Mouse (Mus musculus) forebrain, embryonic 11.5 days (tissue): ENCODE results near the gene Cisd3. TPM values are rescaled to one million over a fixed set of nuclear protein-coding genes. Genes with fewer than 3 reads are reported as not detected.

Experiments
- ATAC-seq: fragments of 200-750 bp; cut with Nextera tagmentation; replicated peaks from 2 replicates; pipeline ENCODE4 v1.8.0; 2017; ENCODE audit warnings: moderate TSS enrichment; ENCODE audit not compliant: low FRiP score
- DNase-seq: peaks from one replicate; pipeline ENCODE4 v3.0.0-alpha.2; 2017; ENCODE audit warnings: low spot score
- H3K27ac ChIP-seq: fragments of 300-500 bp; sonication (generic); 2 replicates; pipeline ENCODE4 v1.5.1; 2014; ENCODE audit warnings: low read depth, low read length
- H3K27me3 ChIP-seq: fragments of 300-500 bp; sonication (generic); 2 replicates; pipeline ENCODE4 v1.6.1; 2014; ENCODE audit warnings: mild to moderate bottlenecking, low read length, mixed read lengths; ENCODE audit not compliant: control insufficient read depth, insufficient read depth
- H3K36me3 ChIP-seq: fragments of 300-500 bp; sonication (generic); 2 replicates; pipeline ENCODE4 v1.6.1; 2014; ENCODE audit warnings: mild to moderate bottlenecking, low read length, moderate library complexity, mixed read lengths; ENCODE audit not compliant: control insufficient read depth, insufficient read depth
- H3K4me1 ChIP-seq: fragments of 300-500 bp; sonication (generic); replicated peaks from 2 replicates; pipeline ENCODE4 v1.6.1; 2014; ENCODE audit warnings: low read length, mixed read lengths; ENCODE audit not compliant: control insufficient read depth, insufficient read depth
- H3K4me2 ChIP-seq: fragments of 300-500 bp; sonication (generic); 2 replicates; pipeline ENCODE4 v1.6.1; 2014; ENCODE audit warnings: low read depth, mild to moderate bottlenecking, low read length, moderate library complexity, mixed read lengths; ENCODE audit not compliant: severe bottlenecking
- H3K4me3 ChIP-seq: fragments of 300-500 bp; sonication (generic); 2 replicates; pipeline ENCODE4 v1.5.1; 2014; ENCODE audit warnings: low read depth, low read length
- H3K9ac ChIP-seq: fragments of 300-500 bp; sonication (generic); 2 replicates; pipeline ENCODE4 v1.6.1; 2014; ENCODE audit warnings: low read length
- H3K9me3 ChIP-seq: fragments of 300-500 bp; sonication (generic); 2 replicates; pipeline ENCODE4 v1.6.1; 2016; ENCODE audit warnings: low read length, mixed read lengths; ENCODE audit not compliant: control insufficient read depth
- WGBS: fragments of 180-500 bp; shearing (Covaris S2); extraction: QIAGEN DNeasy Blood & Tissue Kit; methylation state at CpG from one replicate; pipeline ENCODE4 v1.1.7; 2014; 5-methylcytosine and 5-hydroxymethylcytosine counted together
- polyA plus RNA-seq: library from polyadenylated mRNA; unstranded; fragments of >200 nt; fragmentation: Nextera tagmentation; extraction: Ambion mirVana; gene quantifications from 2 replicates; pipeline ENCODE4 v1.2.1, GENCODE M21; 2014

The Cisd3 gene
- polyA plus RNA-seq, 1 experiment from 2014 or later: 13.5 TPM

- H3K27ac ChIP-seq: no peak overlapping the region
- no peak overlapping the region for H3K4me2 ChIP-seq
- no peak overlapping the region for H3K4me3 ChIP-seq
- H3K27me3 ChIP-seq: peaks cover 14% of the 10 kb centered on the region
- peak; percentile 39 for DNase-seq
- no peak for ATAC-seq
- H3K4me1 ChIP-seq: peaks cover 18% of the 10 kb centered on the region
- no peak overlapping the region for H3K9ac ChIP-seq
- WGBS: 88% methylated on average over 13 of the region's 13 CpGs
- H3K36me3 ChIP-seq: peaks cover 14% of the 10 kb centered on the region
- H3K9me3 ChIP-seq: no peaks in the 10 kb centered on the region
Measured at GRCm38 (mm10) chr11:97665431-97665830, 20.2 kb upstream of the Cisd3 start.

GRCm38 (mm10) chr11:97666221-97666620, 19.4 kb upstream of the Cisd3 start:
- Histone ChIP-seq H3K9me3 (no peaks in the 10 kb centered on the region), H3K27me3 (peaks cover 9% of the 10 kb centered on the region), H3K27ac (no peak overlapping the region), H3K4me1 (peaks cover 18% of the 10 kb centered on the region), H3K36me3 (peaks cover 14% of the 10 kb centered on the region), H3K4me3 (no peak overlapping the region), H3K4me2 (no peak overlapping the region), H3K9ac (no peak overlapping the region)
- peak; percentile 44 for DNase-seq
- no peak for ATAC-seq
- WGBS: 94% methylated on average over 7 of the region's 7 CpGs

- Histone ChIP-seq H3K4me3 (no peak overlapping the region), H3K4me1 (peaks cover 14% of the 10 kb centered on the region), H3K4me2 (no peak overlapping the region), H3K27ac (no peak overlapping the region), H3K9me3 (no peaks in the 10 kb centered on the region), H3K9ac (no peak overlapping the region), H3K27me3 (peaks cover 6% of the 10 kb centered on the region), H3K36me3 (peaks cover 14% of the 10 kb centered on the region)
- WGBS: 95% methylated on average over 15 of the region's 15 CpGs
- DNase-seq (peak; percentile 53), ATAC-seq (no peak)
Measured at GRCm38 (mm10) chr11:97666794-97667193, 18.8 kb upstream of the Cisd3 start.

DNA sequence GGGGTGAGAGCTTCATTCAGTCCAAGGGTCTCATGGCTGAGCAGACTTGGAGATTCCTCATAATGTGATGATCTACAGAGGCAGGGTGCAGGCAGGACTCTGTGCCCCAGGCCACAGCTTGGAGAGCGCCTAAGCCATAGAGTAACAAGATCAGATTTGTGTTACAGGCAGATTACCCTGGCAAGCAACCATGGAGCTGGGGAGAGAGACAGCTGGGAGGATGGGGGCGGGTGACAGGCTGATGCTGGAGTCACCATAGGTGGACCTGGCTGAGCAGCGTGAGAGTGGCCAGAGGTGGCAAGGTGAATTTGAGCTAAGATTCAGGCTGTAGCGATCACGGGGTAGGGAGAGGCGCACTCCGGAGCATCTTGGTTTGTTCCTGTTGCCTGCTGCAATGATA, 17.5 kb upstream of the Cisd3 start:
- no peak overlapping the region for H3K27ac ChIP-seq
- no peak for ATAC-seq
- peaks cover 13% of the 10 kb centered on the region for H3K4me1 ChIP-seq
- no peak overlapping the region for H3K4me2 ChIP-seq
- no peaks in the 10 kb centered on the region for H3K9me3 ChIP-seq
- no peak overlapping the region for H3K9ac ChIP-seq
- H3K36me3 ChIP-seq: peaks cover 14% of the 10 kb centered on the region
- no peak overlapping the region for H3K4me3 ChIP-seq
- DNase-seq: no peak
- 95% methylated on average over 7 of the region's 7 CpGs for WGBS
- no peaks in the 10 kb centered on the region for H3K27me3 ChIP-seq

GRCm38 (mm10) chr11:97669268-97669667, 16.4 kb upstream of the Cisd3 start:
- Histone ChIP-seq H3K4me1 (peaks cover 12% of the 10 kb centered on the region), H3K27ac (0 out of 2 replicates have a peak overlapping the region, but pooled peaks have one; percentile 37), H3K4me3 (no peak overlapping the region), H3K36me3 (peaks cover 18% of the 10 kb centered on the region), H3K4me2 (no peak overlapping the region), H3K9me3 (no peaks in the 10 kb centered on the region), H3K9ac (no peak overlapping the region), H3K27me3 (no peaks in the 10 kb centered on the region)
- DNase-seq (no peak), ATAC-seq (no peak)
- 53% methylated on average over 15 of the region's 15 CpGs for WGBS

DNA sequence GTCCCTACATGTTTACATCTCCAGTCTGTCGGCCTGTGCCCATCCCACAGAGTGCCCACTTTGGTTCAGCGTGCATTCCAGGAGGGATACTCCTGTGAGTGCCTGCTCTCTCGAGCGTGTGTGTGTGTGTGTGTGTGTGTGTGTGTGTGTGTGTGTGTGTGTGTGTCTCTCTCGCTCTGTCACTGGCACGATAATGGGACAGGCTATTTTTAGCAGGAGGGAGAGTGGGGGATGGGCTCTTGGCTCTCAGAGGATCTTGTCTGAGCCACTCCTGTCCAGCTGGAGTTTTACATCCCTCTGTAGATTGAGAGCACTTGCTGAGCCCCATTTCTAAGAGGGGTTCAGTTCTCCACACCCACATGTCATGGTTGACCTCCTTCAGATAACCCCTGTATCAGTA, 15.8 kb upstream of the Cisd3 start:
- Histone ChIP-seq H3K27me3 (no peaks in the 10 kb centered on the region), H3K27ac (no peak overlapping the region), H3K9me3 (no peaks in the 10 kb centered on the region), H3K4me3 (no peak overlapping the region), H3K36me3 (peaks cover 18% of the 10 kb centered on the region), H3K9ac (no peak overlapping the region), H3K4me1 (peaks cover 6% of the 10 kb centered on the region), H3K4me2 (no peak overlapping the region)
- 42% methylated on average over 6 of the region's 6 CpGs for WGBS
- ATAC-seq (no peak), DNase-seq (no peak)

DNA sequence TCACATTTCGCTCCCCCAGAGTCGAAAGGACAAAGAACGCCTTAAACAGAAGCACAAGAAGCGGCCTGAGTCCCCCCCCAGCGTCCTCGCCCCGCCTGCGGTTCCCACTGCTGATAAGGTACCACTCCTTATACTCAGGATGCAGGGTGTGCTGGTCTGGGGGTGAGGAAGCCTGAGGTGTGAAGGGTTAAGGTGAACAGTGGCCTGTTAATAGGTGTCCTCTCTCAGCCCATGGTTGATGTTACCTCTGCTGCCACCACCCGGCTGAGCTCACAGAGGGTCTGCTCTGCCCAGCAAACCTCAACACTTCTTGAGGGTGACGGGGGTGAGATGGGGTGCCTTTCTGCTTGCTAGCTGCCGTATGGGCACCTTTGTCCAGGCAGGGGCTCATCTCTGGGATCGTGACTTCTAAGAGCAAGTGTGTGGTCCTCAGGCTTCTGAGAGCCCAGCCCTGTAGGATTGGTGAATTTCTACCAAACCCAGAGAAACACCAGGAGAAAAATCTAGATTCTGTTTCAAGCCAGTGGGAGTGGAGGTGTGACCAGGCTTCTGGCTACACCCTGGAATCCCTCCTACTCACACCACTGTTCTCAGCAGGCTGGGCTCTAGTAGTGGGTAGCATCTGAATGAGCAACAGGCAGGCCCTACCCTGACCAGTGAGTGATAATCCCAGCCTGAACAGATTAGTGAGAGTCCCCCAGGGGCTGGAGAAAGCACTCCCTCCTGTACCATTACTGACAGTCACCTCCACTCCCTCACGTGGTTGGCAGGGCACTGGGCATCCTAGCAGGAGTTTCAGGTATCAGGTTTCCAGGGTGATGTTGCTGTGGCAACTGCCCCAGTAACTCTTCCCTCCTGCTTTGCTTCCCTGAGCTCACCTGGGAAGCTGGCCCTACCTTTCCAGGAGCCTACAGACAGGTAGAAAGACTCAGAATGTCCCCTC, 15.1 kb upstream of the Cisd3 start:
- DNase-seq (no peak), ATAC-seq (no peak)
- Histone ChIP-seq H3K4me1 (peaks cover 3% of the 10 kb centered on the region; the same call in 1 of the 2 replicates), H3K27ac (no peak overlapping the region), H3K4me3 (no peak overlapping the region), H3K4me2 (no peak overlapping the region), H3K9ac (no peak overlapping the region), H3K36me3 (peaks cover 22% of the 10 kb centered on the region), H3K9me3 (no peaks in the 10 kb centered on the region), H3K27me3 (no peaks in the 10 kb centered on the region)
- WGBS: 60% methylated on average over 13 of the region's 13 CpGs

- DNase-seq: no peak
- Histone ChIP-seq H3K4me3 (no peak overlapping the region), H3K4me2 (no peak overlapping the region), H3K27me3 (no peaks in the 10 kb centered on the region), H3K9me3 (no peaks in the 10 kb centered on the region), H3K27ac (no peak overlapping the region), H3K36me3 (peaks cover 18% of the 10 kb centered on the region), H3K4me1 (peaks cover 3% of the 10 kb centered on the region; the same call in 1 of the 2 replicates), H3K9ac (no peak overlapping the region)
- 43% methylated on average over 2 of the region's 2 CpGs for WGBS
- ATAC-seq: no peak
Measured at GRCm38 (mm10) chr11:97671177-97671527, 14.5 kb upstream of the Cisd3 start.

DNA sequence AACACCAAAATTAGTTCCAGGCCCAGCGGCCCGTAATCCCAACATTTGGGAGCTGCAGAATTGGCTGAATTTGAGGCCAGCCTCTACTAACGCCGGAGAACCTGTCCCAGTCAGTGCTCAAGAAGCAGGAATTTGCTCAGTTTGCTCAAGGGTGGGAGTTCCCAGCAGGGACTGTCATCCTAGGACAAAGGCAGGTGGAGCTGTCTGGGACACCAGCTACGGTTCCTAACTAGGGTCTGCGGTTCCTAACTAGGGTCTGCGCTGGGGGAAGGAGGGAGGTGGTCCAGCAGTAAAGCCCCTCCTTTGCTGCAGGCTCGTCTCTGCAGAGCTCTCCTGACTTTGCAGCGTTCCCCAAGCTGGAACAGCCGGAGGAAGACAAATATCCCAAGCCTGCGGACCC, 12.5 kb upstream of the Cisd3 start:
- H3K36me3 ChIP-seq: peaks cover 13% of the 10 kb centered on the region
- 81% methylated on average over 11 of the region's 11 CpGs for WGBS
- no peaks in the 10 kb centered on the region for H3K27me3 ChIP-seq
- no peak overlapping the region for H3K27ac ChIP-seq
- no peak overlapping the region for H3K4me3 ChIP-seq
- H3K9me3 ChIP-seq: no peaks in the 10 kb centered on the region
- H3K4me2 ChIP-seq: no peak overlapping the region
- DNase-seq (no peak), ATAC-seq (no peak)
- H3K4me1 ChIP-seq: peaks cover 16% of the 10 kb centered on the region
- no peak overlapping the region for H3K9ac ChIP-seq
